Mouse (Mus musculus): ENCODE measurements around the gene Nme6. TPM values are rescaled to one million over a fixed set of nuclear protein-coding genes. Genes with fewer than 3 reads are reported as not detected.
A peak's percentile ranks its signal among the peaks of the same experiment; 100 is the strongest.

Gene Nme6
- polyA plus RNA-seq, 1 experiment from 2014 or later, result 78.4 TPM

DNA sequence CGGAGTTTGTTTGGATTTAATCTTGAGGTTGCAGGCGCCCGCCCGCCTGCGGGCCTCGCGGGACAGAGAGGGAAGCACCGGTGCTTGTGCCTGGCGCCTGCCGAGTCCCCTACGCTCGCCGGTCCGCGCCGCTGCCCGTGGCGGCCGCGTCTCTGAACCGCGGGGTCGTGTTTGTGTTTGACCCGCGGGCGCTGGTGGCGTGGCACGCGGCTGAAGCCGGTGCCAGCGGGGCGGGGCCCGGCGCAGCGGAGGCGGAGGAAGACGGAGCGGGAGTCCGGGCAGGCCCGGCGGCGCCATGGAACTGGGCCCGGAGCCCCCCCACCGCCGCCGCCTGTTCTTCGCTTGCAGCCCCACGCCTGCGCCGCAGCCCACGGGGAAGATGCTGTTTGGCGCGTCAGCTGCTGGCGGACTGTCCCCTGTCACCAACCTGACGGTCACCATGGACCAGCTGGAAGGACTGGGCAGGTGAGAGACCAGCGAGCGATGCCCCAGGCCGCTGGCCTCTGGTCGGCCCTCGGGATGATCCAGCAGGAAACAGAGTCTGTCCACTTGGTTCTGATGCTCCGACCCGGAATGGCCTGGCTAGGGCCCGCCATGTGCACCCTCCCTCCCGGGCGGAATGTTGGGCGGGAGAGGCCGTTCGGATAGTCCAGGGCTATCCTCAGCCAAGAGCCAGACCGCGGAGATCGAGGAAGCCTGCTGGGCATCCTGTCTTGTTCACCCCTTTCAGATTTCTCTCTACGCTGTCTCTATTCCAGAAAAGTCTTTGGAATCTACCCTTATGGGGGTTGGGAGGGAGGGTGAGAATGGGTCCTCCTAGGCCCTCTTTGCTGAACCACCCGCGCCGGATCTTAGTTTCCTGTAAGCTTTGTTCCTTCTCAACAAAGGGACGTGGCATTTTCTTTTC, 43.4 kb downstream of the Nme6 start:
- peaks cover 39% of the 10 kb centered on the region for H3K36me3 ChIP-seq
- peak overlapping the region; percentile 87 for H3K4me2 ChIP-seq
- H3K9ac ChIP-seq, result peak overlapping the region; percentile 88
- H3K27ac ChIP-seq, result peak overlapping the region; percentile 95
- H3K4me3 ChIP-seq (replicated peaks), result peak overlapping the region; percentile 76
- H3K9me3 ChIP-seq (replicated peaks), result no peaks in the 10 kb centered on the region
- WGBS, result under 1% methylated on average over 76 of the region's 76 CpGs
- H3K4me1 ChIP-seq, result peaks cover 20% of the 10 kb centered on the region
- no peaks in the 10 kb centered on the region for H3K27me3 ChIP-seq
- peak; percentile 81 for ATAC-seq (replicated peaks; ENCODE audit: low FRiP score)

DNA sequence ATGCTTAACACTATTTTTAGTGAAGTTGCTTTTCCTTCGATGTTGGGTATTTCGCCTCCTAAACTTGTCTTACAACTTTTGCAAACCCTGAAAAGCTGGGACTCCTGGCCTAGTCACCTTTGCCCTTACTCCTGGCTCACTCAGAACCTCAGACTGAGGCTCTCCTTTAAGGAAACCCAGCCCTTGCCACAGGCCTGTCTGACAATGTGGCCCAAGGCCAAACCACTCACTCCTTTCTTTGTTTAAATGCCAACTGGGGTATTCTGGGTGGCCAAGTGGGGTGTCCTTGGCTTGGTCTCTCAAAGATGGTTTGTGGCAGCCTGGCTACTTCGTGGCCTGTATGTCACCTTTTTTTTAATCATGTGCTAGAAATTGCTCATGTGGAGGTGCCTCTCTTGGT, 44.2 kb downstream of the Nme6 start:
- 4% methylated on average over 3 of the region's 3 CpGs for WGBS
- peak overlapping the region; percentile 76 for H3K4me3 ChIP-seq (replicated peaks)
- peak overlapping the region; percentile 87 for H3K4me2 ChIP-seq
- peak overlapping the region; percentile 95 for H3K27ac ChIP-seq
- no peak for ATAC-seq (replicated peaks; ENCODE audit: low FRiP score)
- peaks cover 14% of the 10 kb centered on the region for H3K4me1 ChIP-seq
- peak overlapping the region; percentile 88 for H3K9ac ChIP-seq
- H3K9me3 ChIP-seq (replicated peaks), result no peaks in the 10 kb centered on the region
- H3K27me3 ChIP-seq, result no peaks in the 10 kb centered on the region
- H3K36me3 ChIP-seq, result peaks cover 47% of the 10 kb centered on the region

DNA sequence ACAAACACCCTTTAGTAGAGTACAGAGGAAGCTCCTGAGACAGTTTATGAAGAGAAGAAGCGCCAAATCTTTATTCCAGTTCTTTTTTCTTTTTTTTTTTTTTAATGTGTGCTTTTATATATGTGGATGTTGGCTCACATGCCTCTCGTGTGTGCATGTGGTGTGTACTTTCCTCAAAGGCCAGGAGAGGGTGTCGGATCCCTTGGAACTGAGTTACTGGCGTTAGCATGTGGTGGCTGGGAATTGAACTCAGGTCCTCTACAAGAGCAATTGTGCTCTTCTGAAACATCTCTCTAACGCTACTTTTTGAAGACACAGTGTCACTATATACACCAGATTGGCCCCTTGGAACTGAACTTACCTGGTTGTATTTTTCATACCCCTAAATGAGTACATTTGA, 45.1 kb downstream of the Nme6 start:
- H3K27me3 ChIP-seq, result no peaks in the 10 kb centered on the region
- H3K4me1 ChIP-seq, result peaks cover 14% of the 10 kb centered on the region
- no peak for ATAC-seq (replicated peaks; ENCODE audit: low FRiP score)
- peaks cover 56% of the 10 kb centered on the region for H3K36me3 ChIP-seq
- H3K27ac ChIP-seq, result no peak overlapping the region
- H3K9me3 ChIP-seq (replicated peaks), result no peaks in the 10 kb centered on the region
- H3K4me2 ChIP-seq, result peak overlapping the region; percentile 87
- peak overlapping the region; percentile 88 for H3K9ac ChIP-seq
- WGBS, result 85% methylated on average over 5 of the region's 5 CpGs
- H3K4me3 ChIP-seq (replicated peaks), result peak overlapping the region; percentile 76

DNA sequence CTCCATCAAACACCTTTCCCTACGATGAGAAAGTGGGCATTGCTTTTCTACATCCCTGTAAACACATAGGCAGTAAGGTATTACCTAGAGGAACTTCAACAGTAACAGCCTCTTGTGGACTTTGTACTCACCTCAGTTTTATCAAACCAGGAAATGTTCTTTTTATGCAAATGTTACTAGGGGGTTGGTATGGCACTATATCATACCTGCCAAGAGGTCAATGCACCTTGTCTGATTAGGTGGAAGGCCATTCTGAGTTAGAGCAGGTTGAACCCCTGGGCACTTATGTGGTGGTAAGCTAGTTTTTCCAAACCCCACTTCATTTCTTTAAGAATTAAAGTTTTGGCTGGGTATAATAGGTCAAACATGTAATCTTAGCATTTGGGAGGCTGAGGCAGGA, 46.8 kb downstream of the Nme6 start:
- H3K9me3 ChIP-seq (replicated peaks), result no peaks in the 10 kb centered on the region
- no peak overlapping the region for H3K27ac ChIP-seq
- peaks cover 14% of the 10 kb centered on the region for H3K4me1 ChIP-seq
- H3K4me2 ChIP-seq, result no peak overlapping the region
- 100% methylated on average over 1 of the region's 1 CpGs for WGBS
- H3K27me3 ChIP-seq, result no peaks in the 10 kb centered on the region
- no peak for ATAC-seq (replicated peaks; ENCODE audit: low FRiP score)
- no peak overlapping the region for H3K9ac ChIP-seq
- no peak overlapping the region for H3K4me3 ChIP-seq (replicated peaks)
- H3K36me3 ChIP-seq, result peaks cover 72% of the 10 kb centered on the region

DNA sequence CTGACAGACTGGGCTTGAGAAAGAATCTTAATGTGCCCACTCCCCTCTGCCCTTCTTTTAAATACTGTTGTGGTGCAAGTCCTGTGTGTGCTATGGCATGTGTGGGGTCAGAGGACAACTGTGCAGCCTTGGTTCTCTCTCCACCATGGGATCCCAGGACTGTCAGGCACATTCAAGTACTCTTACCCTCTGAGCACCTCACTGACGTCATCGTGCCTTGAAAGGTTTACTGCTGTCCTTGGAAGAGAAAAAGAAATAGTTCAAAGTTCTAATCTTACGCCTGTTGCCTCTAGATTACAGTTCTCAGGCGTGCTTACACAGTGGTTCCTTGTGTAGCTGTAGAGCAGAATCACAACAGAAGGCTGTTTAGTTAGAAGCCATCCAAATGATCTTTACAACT, 53.7 kb downstream of the Nme6 start:
- Histone ChIP-seq H3K4me1 (no peaks in the 10 kb centered on the region), H3K36me3 (peaks cover 100% of the 10 kb centered on the region), H3K4me2 (no peak overlapping the region), H3K27ac (no peak overlapping the region), H3K27me3 (no peaks in the 10 kb centered on the region), H3K9me3 (replicated peaks) (no peaks in the 10 kb centered on the region), H3K9ac (no peak overlapping the region), H3K4me3 (replicated peaks) (no peak overlapping the region)
- ATAC-seq (replicated peaks; ENCODE audit: low FRiP score), result no peak
- 68% methylated on average over 4 of the region's 4 CpGs for WGBS

DNA sequence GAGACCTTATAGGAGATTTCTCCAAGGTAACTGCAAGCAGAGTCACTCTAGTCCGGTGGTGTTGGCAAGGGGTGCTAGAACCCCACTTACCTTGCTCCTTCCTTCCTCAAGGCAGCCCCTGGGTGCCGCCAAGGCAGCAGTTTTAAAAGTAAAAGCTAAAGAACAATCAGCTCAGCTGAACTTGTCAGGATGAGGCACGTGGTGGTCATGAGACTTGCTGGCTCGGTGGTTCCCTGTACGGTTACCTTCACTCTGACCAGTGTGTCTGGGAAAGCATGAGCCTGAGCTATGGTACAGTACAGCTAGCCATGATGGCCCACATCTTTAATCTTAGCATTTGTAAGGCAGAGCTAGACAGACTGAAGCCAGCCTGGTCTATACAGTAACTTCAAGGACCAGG, 54.8 kb downstream of the Nme6 start:
- 89% methylated on average over 5 of the region's 5 CpGs for WGBS
- Histone ChIP-seq H3K4me2 (no peak overlapping the region), H3K36me3 (peaks cover 100% of the 10 kb centered on the region)

DNA sequence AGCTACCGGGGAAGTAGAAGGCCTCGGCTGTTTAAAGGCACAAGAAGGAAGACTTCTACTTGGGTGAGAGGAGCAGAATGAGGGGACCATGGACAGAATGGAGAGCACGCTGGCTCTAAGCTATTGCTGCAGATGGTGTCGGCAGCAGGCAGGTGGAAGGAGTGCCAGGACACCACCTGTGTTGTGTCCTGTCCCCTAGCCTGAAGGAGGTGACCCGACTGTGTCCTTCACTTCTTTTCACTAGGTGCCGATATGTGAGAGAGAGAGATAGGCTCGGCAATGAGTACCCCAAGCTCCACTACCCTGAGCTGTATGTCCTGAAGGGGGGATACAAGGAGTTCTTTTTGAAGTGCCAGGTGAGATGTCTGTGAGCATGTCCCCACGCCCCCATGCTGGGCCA, 59.0 kb downstream of the Nme6 start:
- Histone ChIP-seq H3K4me1 (peaks cover 28% of the 10 kb centered on the region), H3K9me3 (replicated peaks) (no peaks in the 10 kb centered on the region), H3K4me2 (no peak overlapping the region), H3K36me3 (peaks cover 81% of the 10 kb centered on the region), H3K27me3 (no peaks in the 10 kb centered on the region), H3K9ac (no peak overlapping the region), H3K27ac (no peak overlapping the region), H3K4me3 (replicated peaks) (no peak overlapping the region)
- ATAC-seq (replicated peaks; ENCODE audit: low FRiP score), result no peak
- 86% methylated on average over 8 of the region's 8 CpGs for WGBS

More for the DNA sequence above, 54.8 kb downstream of the Nme6 start:
- Histone ChIP-seq H3K9me3 (replicated peaks) (no peaks in the 10 kb centered on the region), H3K27me3 (no peaks in the 10 kb centered on the region), H3K4me1 (no peaks in the 10 kb centered on the region), H3K27ac (no peak overlapping the region), H3K4me3 (replicated peaks) (no peak overlapping the region), H3K9ac (no peak overlapping the region)
- ATAC-seq (replicated peaks; ENCODE audit: low FRiP score), result no peak

Small RNA genes lying within 50 kb of the gene (microRNA-seq; reads per million reads assigned to microRNA genes)
- 1.0 reads per million for gene Mir7089

Other genes with a start within 250 kb of the Nme6 start
- 0.32 and 0.44 TPM in 2 replicates for gene Fbxw24, start 206.7 kb upstream of the Nme6 start, polyA plus RNA-seq (2015; fragmentation: Nextera tagmentation; extraction: Ambion mirVana)
- 0.10 and 0.21 TPM in 2 replicates for gene Fbxw25, start 168.1 kb upstream of the Nme6 start, polyA plus RNA-seq (2015; fragmentation: Nextera tagmentation; extraction: Ambion mirVana)
- gene Fbxw18, start 130.0 kb upstream of the Nme6 start, polyA plus RNA-seq (2015; fragmentation: Nextera tagmentation; extraction: Ambion mirVana), result 0.10 TPM in 1 of 2 replicates, not detected in the other
- not detected in 2 replicates for gene Fbxw26, start 86.7 kb upstream of the Nme6 start, polyA plus RNA-seq (2015; fragmentation: Nextera tagmentation; extraction: Ambion mirVana)
- not detected in 2 replicates for gene Fbxw27, start 42.1 kb upstream of the Nme6 start, polyA plus RNA-seq (2015; fragmentation: Nextera tagmentation; extraction: Ambion mirVana)
- 14.2 and 14.3 TPM in 2 replicates for gene Spink8, start 20.5 kb upstream of the Nme6 start, polyA plus RNA-seq (2015; fragmentation: Nextera tagmentation; extraction: Ambion mirVana)
- gene Camp, start 16.9 kb downstream of the Nme6 start, polyA plus RNA-seq (2015; fragmentation: Nextera tagmentation; extraction: Ambion mirVana), result 3.1 and 4.5 TPM in 2 replicates
- gene Cdc25a, start 42.8 kb downstream of the Nme6 start, polyA plus RNA-seq (2015; fragmentation: Nextera tagmentation; extraction: Ambion mirVana), result 26.3 and 29.5 TPM in 2 replicates
- gene Map4, start 98.7 kb downstream of the Nme6 start, polyA plus RNA-seq (2015; fragmentation: Nextera tagmentation; extraction: Ambion mirVana), result 56.2 and 62.0 TPM in 2 replicates

All from kidney, embryonic 15.5 days (tissue).